Mouse (Mus musculus): Measurements from ENCODE around the gene Dip2a.

- TF ChIP-seq EP300 (IDR thresholded peaks at IDR 0.05) = no peak
- no peak for TF ChIP-seq CTCF (IDR thresholded peaks at IDR 0.05)
These were observed 430 bp upstream of the Dip2a start for GRCm38 (mm10) chr10:76345540-76345902.

Data from lung, postnatal 0 days (tissue).